Mouse (Mus musculus): Measurements from ENCODE around the gene Map3k4.
"Not testable (repeated sequence)": the region's sequence is repeated elsewhere in the genome, so short reads cannot be mapped to it uniquely, and the experiment has no call there.

Gene Map3k4

GRCm38 (mm10) chr17:12304658-12305057, 13.9 kb downstream of the Map3k4 start:
- no peak for DNase-seq

GRCm38 (mm10) chr17:12300896-12301706, 17.5 kb downstream of the Map3k4 start:
- DNase-seq, result peak; percentile 65 to 78

- no peak for DNase-seq
Observed at GRCm38 (mm10) chr17:12300127-12300675, 18.4 kb downstream of the Map3k4 start.

GRCm38 (mm10) chr17:12299371-12299770, 19.2 kb downstream of the Map3k4 start:
- no peak for DNase-seq

- peak; percentile 44 to 52 for DNase-seq
Observed at GRCm38 (mm10) chr17:12297978-12298377, 20.6 kb downstream of the Map3k4 start.

GRCm38 (mm10) chr17:12297292-12297691, 21.3 kb downstream of the Map3k4 start:
- DNase-seq, result peak in 1 of 2 experiments; percentile 32

GRCm38 (mm10) chr17:12295926-12296325, 22.7 kb downstream of the Map3k4 start:
- DNase-seq, result not testable (repeated sequence)

- DNase-seq, result no peak
Observed at GRCm38 (mm10) chr17:12294424-12294823, 24.2 kb downstream of the Map3k4 start.

GRCm38 (mm10) chr17:12293571-12293970, 25.0 kb downstream of the Map3k4 start:
- no peak for DNase-seq

GRCm38 (mm10) chr17:12292877-12293276, 25.7 kb downstream of the Map3k4 start:
- no peak for DNase-seq

GRCm38 (mm10) chr17:12292356-12292755, 26.2 kb downstream of the Map3k4 start:
- DNase-seq, result no peak

GRCm38 (mm10) chr17:12291151-12291550, 27.4 kb downstream of the Map3k4 start:
- no peak for DNase-seq

GRCm38 (mm10) chr17:12290735-12291134, 27.9 kb downstream of the Map3k4 start:
- no peak for DNase-seq

- not testable (repeated sequence) for DNase-seq
Observed at GRCm38 (mm10) chr17:12289836-12290235, 28.8 kb downstream of the Map3k4 start.

- DNase-seq, result no peak
Observed at GRCm38 (mm10) chr17:12288871-12289270, 29.7 kb downstream of the Map3k4 start.

GRCm38 (mm10) chr17:12279810-12280209, 38.8 kb downstream of the Map3k4 start:
- no peak for DNase-seq

GRCm38 (mm10) chr17:12278073-12278472, 40.5 kb downstream of the Map3k4 start:
- DNase-seq, result no peak

GRCm38 (mm10) chr17:12277297-12277696, 41.3 kb downstream of the Map3k4 start:
- DNase-seq, result no peak

- no peak for DNase-seq
Observed at GRCm38 (mm10) chr17:12276496-12277200, 41.9 kb downstream of the Map3k4 start.

GRCm38 (mm10) chr17:12275756-12276155, 42.8 kb downstream of the Map3k4 start:
- DNase-seq, result no peak

GRCm38 (mm10) chr17:12273032-12273431, 45.6 kb downstream of the Map3k4 start:
- DNase-seq, result no peak

- DNase-seq, result no peak
Observed at GRCm38 (mm10) chr17:12271805-12272204, 46.8 kb downstream of the Map3k4 start.

GRCm38 (mm10) chr17:12268538-12268937, 50.1 kb downstream of the Map3k4 start:
- no peak for DNase-seq

- DNase-seq, result no peak
Observed at GRCm38 (mm10) chr17:12268091-12268490, 50.5 kb downstream of the Map3k4 start.

All from kidney, adult 8-10 months (tissue).